Mouse (Mus musculus) urinary bladder, postnatal 14 days (tissue): ENCODE measurements at regions not wholly inside any gene's neighbourhood (a gene's known extent, or its start where the extent isn't known, plus 50 kb on each side); places are given as distances from the start of the nearest gene placed in this dataset.

Experiments
- DNase-seq: peaks from one replicate; pipeline ENCODE4 v3.0.0; 2021; ENCODE audit warnings: low spot score

GRCm38 (mm10) chr9:101398858-101399257 lies 147.3 kb upstream of the Ppp2r3a start:
- DNase-seq, result no peak

- no peak for DNase-seq
These were observed 117.8 kb upstream of the Ppp2r3a start for GRCm38 (mm10) chr9:101369380-101369779.

- DNase-seq, result no peak
These were observed 105.0 kb upstream of the Ppp2r3a start for GRCm38 (mm10) chr9:101356607-101357006.

GRCm38 (mm10) chr9:101348771-101349170 lies 97.2 kb upstream of the Ppp2r3a start:
- DNase-seq, result no peak

- peak; percentile 74 for DNase-seq
These were observed 91.3 kb upstream of the Ppp2r3a start for GRCm38 (mm10) chr9:101342887-101343286.

- DNase-seq, result no peak
These were observed 89.3 kb upstream of the Ppp2r3a start for GRCm38 (mm10) chr9:101340796-101341465.

- DNase-seq, result no peak
These were observed 77.6 kb upstream of the Ppp2r3a start for GRCm38 (mm10) chr9:101329032-101329824.

GRCm38 (mm10) chr9:101326961-101327360 lies 75.4 kb upstream of the Ppp2r3a start:
- DNase-seq, result no peak

GRCm38 (mm10) chr9:101314036-101314435 lies 62.4 kb upstream of the Ppp2r3a start:
- peak; percentile 65 for DNase-seq

GRCm38 (mm10) chr9:101306408-101306935 lies 54.9 kb upstream of the Ppp2r3a start:
- DNase-seq, result no peak

- no peak for DNase-seq
These were observed 54.1 kb upstream of the Ppp2r3a start for GRCm38 (mm10) chr9:101305730-101306129.
